Mouse (Mus musculus) neural tube, embryonic 14.5 days (tissue): Measurements from ENCODE around the gene Gm36210. TPM values are rescaled to one million over a fixed set of nuclear protein-coding genes. Genes with fewer than 3 reads are reported as not detected.
A peak's percentile ranks its signal among the peaks of the same experiment; 100 is the strongest.
"Not testable (repeated sequence)": the region's sequence is repeated elsewhere in the genome, so short reads cannot be mapped to it uniquely, and the experiment has no call there.

Experiments used
- ATAC-seq: fragments of 200-750 bp; cut with Nextera tagmentation; 2 replicates; pipeline ENCODE4 v1.8.0; 2017; ENCODE audit warnings: low read depth, mild to moderate bottlenecking, moderate TSS enrichment, moderate library complexity
- H3K27ac ChIP-seq: fragments of 300-500 bp; sonication (generic); 2 replicates; pipeline ENCODE4 v1.5.1; 2014; ENCODE audit warnings: low read depth, mild to moderate bottlenecking, control low read depth, low read length, moderate library complexity, mixed read lengths
- H3K27me3 ChIP-seq: fragments of 300-500 bp; sonication (generic); 2 replicates; pipeline ENCODE4 v1.6.1; 2014; ENCODE audit warnings: low read length; ENCODE audit not compliant: control insufficient read depth, insufficient read depth
- H3K36me3 ChIP-seq: fragments of 300-500 bp; sonication (generic); 2 replicates; pipeline ENCODE4 v1.6.1; 2014; ENCODE audit warnings: low read length, mixed read lengths; ENCODE audit not compliant: control insufficient read depth, insufficient read depth
- H3K4me1 ChIP-seq: fragments of 300-500 bp; sonication (generic); 2 replicates; pipeline ENCODE4 v1.6.1; 2014; ENCODE audit warnings: low read length; ENCODE audit not compliant: control insufficient read depth, insufficient read depth
- H3K4me2 ChIP-seq: fragments of 300-500 bp; sonication (generic); 2 replicates; pipeline ENCODE4 v1.6.1; 2014; ENCODE audit warnings: mild to moderate bottlenecking, low read depth, low read length, control low read depth
- H3K4me3 ChIP-seq: fragments of 300-500 bp; sonication (generic); 2 replicates; pipeline ENCODE4 v1.5.1; 2014; ENCODE audit warnings: low read depth, low read length, control low read depth, mixed read lengths
- H3K9ac ChIP-seq: fragments of 300-500 bp; sonication (generic); replicated peaks from 2 replicates; pipeline ENCODE4 v1.6.1; 2014; ENCODE audit warnings: low read depth, mild to moderate bottlenecking, control low read depth, low read length, mixed read lengths
- H3K9me3 ChIP-seq: fragments of 300-500 bp; sonication (generic); 2 replicates; pipeline ENCODE4 v1.6.1; 2016; ENCODE audit warnings: low read length; ENCODE audit not compliant: control insufficient read depth
- WGBS: fragments of 180-500 bp; shearing (Covaris S2); extraction: QIAGEN DNeasy Blood & Tissue Kit; methylation state at CpG from one replicate; pipeline ENCODE4 v1.1.7; 2014; 5-methylcytosine and 5-hydroxymethylcytosine counted together
- polyA plus RNA-seq: library from polyadenylated mRNA; unstranded; fragments of >200 nt; fragmentation: Nextera tagmentation; extraction: Ambion mirVana; gene quantifications from 2 replicates; pipeline ENCODE4 v1.2.1, GENCODE M21; 2014

The Gm36210 gene
- polyA plus RNA-seq, 1 experiment from 2014 or later: 0.37 TPM

- peak; percentile 9; the same call in 1 of the 2 replicates for ATAC-seq
- H3K4me1 ChIP-seq: no peaks in the 10 kb centered on the region
- WGBS: 42% methylated on average over 11 of the region's 11 CpGs
- no peak overlapping the region for H3K27ac ChIP-seq
- H3K4me2 ChIP-seq: peak overlapping the region; percentile 50; the same call in 1 of the 2 replicates
- no peaks in the 10 kb centered on the region for H3K27me3 ChIP-seq
- no peaks in the 10 kb centered on the region for H3K36me3 ChIP-seq
- H3K4me3 ChIP-seq: no peak overlapping the region
- H3K9me3 ChIP-seq: no peaks in the 10 kb centered on the region
- H3K9ac ChIP-seq: no peak overlapping the region
Observed at GRCm38 (mm10) chr7:4900523-4900851, 5.8 kb downstream of the Gm36210 start.

GRCm38 (mm10) chr7:4899649-4900522, 6.4 kb downstream of the Gm36210 start:
- Histone ChIP-seq H3K4me2 (peak overlapping the region; percentile 50), H3K36me3 (no peaks in the 10 kb centered on the region), H3K4me1 (no peaks in the 10 kb centered on the region), H3K9ac (peak overlapping the region; percentile 35; the same call in 1 of the 2 replicates), H3K27ac (no peak overlapping the region), H3K4me3 (peak overlapping the region; percentile 23), H3K9me3 (no peaks in the 10 kb centered on the region), H3K27me3 (no peaks in the 10 kb centered on the region)
- ATAC-seq: peak; percentile 67; the same call in 1 of the 2 replicates
- 7% methylated on average over 19 of the region's 19 CpGs for WGBS

- peak overlapping the region; percentile 50 for H3K4me2 ChIP-seq
- WGBS: 16% methylated on average over 18 of the region's 18 CpGs
- H3K27ac ChIP-seq: no peak overlapping the region
- no peaks in the 10 kb centered on the region for H3K36me3 ChIP-seq
- no peaks in the 10 kb centered on the region for H3K9me3 ChIP-seq
- no peaks in the 10 kb centered on the region for H3K27me3 ChIP-seq
- ATAC-seq: peak; percentile 59
- peak overlapping the region; percentile 23 for H3K4me3 ChIP-seq
- peak overlapping the region; percentile 35 for H3K9ac ChIP-seq
- H3K4me1 ChIP-seq: no peaks in the 10 kb centered on the region
Observed at GRCm38 (mm10) chr7:4898851-4899648, 7.3 kb downstream of the Gm36210 start.

- H3K9me3 ChIP-seq: no peaks in the 10 kb centered on the region
- WGBS: 56% methylated on average over 11 of the region's 11 CpGs
- ATAC-seq: no peak
- no peaks in the 10 kb centered on the region for H3K27me3 ChIP-seq
- H3K36me3 ChIP-seq: no peaks in the 10 kb centered on the region
- no peak overlapping the region for H3K4me3 ChIP-seq
- H3K4me1 ChIP-seq: no peaks in the 10 kb centered on the region
- H3K4me2 ChIP-seq: no peak overlapping the region
- H3K27ac ChIP-seq: no peak overlapping the region
- no peak overlapping the region for H3K9ac ChIP-seq
Observed at GRCm38 (mm10) chr7:4895186-4895585, 11.1 kb downstream of the Gm36210 start.

- no peak for ATAC-seq
- Histone ChIP-seq H3K9ac (no peak overlapping the region), H3K27me3 (no peaks in the 10 kb centered on the region), H3K36me3 (no peaks in the 10 kb centered on the region), H3K27ac (no peak overlapping the region), H3K9me3 (no peaks in the 10 kb centered on the region), H3K4me2 (no peak overlapping the region), H3K4me1 (no peaks in the 10 kb centered on the region), H3K4me3 (no peak overlapping the region)
- WGBS: 79% methylated on average over 4 of the region's 4 CpGs
Observed at GRCm38 (mm10) chr7:4886680-4887079, 19.6 kb downstream of the Gm36210 start.

- ATAC-seq, H3K36me3 ChIP-seq, H3K27me3 ChIP-seq, H3K27ac ChIP-seq, H3K4me3 ChIP-seq, H3K4me2 ChIP-seq, H3K4me1 ChIP-seq, H3K9me3 ChIP-seq, H3K9ac ChIP-seq: not testable (repeated sequence)
- 79% methylated on average over 1 of the region's 1 CpGs for WGBS
Observed at GRCm38 (mm10) chr7:4879036-4879435, 27.3 kb downstream of the Gm36210 start.

GRCm38 (mm10) chr7:4878186-4878585, 28.1 kb downstream of the Gm36210 start:
- no peak overlapping the region for H3K4me3 ChIP-seq
- H3K9me3 ChIP-seq: no peaks in the 10 kb centered on the region
- no peaks in the 10 kb centered on the region for H3K36me3 ChIP-seq
- H3K27me3 ChIP-seq: no peaks in the 10 kb centered on the region
- no peak for ATAC-seq
- no peak overlapping the region for H3K9ac ChIP-seq
- no peak overlapping the region for H3K27ac ChIP-seq
- H3K4me2 ChIP-seq: no peak overlapping the region
- H3K4me1 ChIP-seq: peaks cover 8% of the 10 kb centered on the region; the same call in 1 of the 2 replicates

- H3K9me3 ChIP-seq: no peaks in the 10 kb centered on the region
- H3K27ac ChIP-seq: no peak overlapping the region
- H3K36me3 ChIP-seq: no peaks in the 10 kb centered on the region
- H3K4me1 ChIP-seq: peaks cover 8% of the 10 kb centered on the region; the same call in 1 of the 2 replicates
- H3K4me3 ChIP-seq: peak overlapping the region; percentile 44
- no peaks in the 10 kb centered on the region for H3K27me3 ChIP-seq
- ATAC-seq: peak; percentile 12
- H3K9ac ChIP-seq: peak overlapping the region; percentile 58
- 8% methylated on average over 11 of the region's 11 CpGs for WGBS
- peak overlapping the region; percentile 83 for H3K4me2 ChIP-seq
Observed at GRCm38 (mm10) chr7:4877226-4877625, 29.1 kb downstream of the Gm36210 start.

- no peaks in the 10 kb centered on the region for H3K27me3 ChIP-seq
- ATAC-seq: peak; percentile 99
- peak within 1 kb of the TSS; percentile 45; the same call in 1 of the 2 replicates for H3K27ac ChIP-seq
- H3K9me3 ChIP-seq: no peaks in the 10 kb centered on the region
- no peaks in the 10 kb centered on the region for H3K36me3 ChIP-seq
- H3K4me1 ChIP-seq: peaks cover 8% of the 10 kb centered on the region; the same call in 1 of the 2 replicates
- H3K4me2 ChIP-seq: peak within 1 kb of the TSS; percentile 83
- peak within 1 kb of the TSS; percentile 58 for H3K9ac ChIP-seq
- peak within 1 kb of the TSS; percentile 44 for H3K4me3 ChIP-seq
- 2% methylated on average over 22 of the region's 22 CpGs for WGBS
Observed at GRCm38 (mm10) chr7:4876753-4877221, 29.5 kb downstream of the Gm36210 start, which contains the start of gene Isoc2a. TSS of gene Isoc2a (plus strand) at chr7:4877153.
